Mouse (Mus musculus) CH12.LX (cell line): ENCODE results near the gene Crtc2. TPM values are rescaled to one million over a fixed set of nuclear protein-coding genes. Genes with fewer than 3 reads are reported as not detected.

ENCODE experiments used
- DNase-seq: peaks from one replicate; pipeline ENCODE4 v3.0.0-alpha.2; 2013; ENCODE audit errors: extremely low read depth
- H3K27ac ChIP-seq: 2 replicates; pipeline ENCODE4 v1.5.1; 2012; ENCODE audit warnings: low read depth, mild to moderate bottlenecking, control low read depth, moderate library complexity; ENCODE audit not compliant: insufficient read depth
- H3K27me3 ChIP-seq: replicated peaks from 2 replicates; pipeline ENCODE3; 2012; ENCODE audit warnings: inconsistent platforms
- H3K36me3 ChIP-seq, 2 experiments: replicated peaks in 1 of 2; 2 replicates each; pipeline versions ENCODE3 to v1.6.1; 2012; ENCODE audit warnings: inconsistent platforms in 1 of 2, low read length in 1 of 2, mild to moderate bottlenecking in 1 of 2, mixed read lengths in 1 of 2, moderate library complexity in 1 of 2; ENCODE audit not compliant: control insufficient read depth in 1 of 2, insufficient read depth in 1 of 2
- H3K4me1 ChIP-seq, 2 experiments: 2 replicates each; pipeline ENCODE4 v1.6.1; 2012; ENCODE audit warnings: inconsistent platforms in 1 of 2, moderate library complexity in 1 of 2; ENCODE audit not compliant: insufficient read depth in 2 of 2, control insufficient read depth in 1 of 2
- H3K4me2 ChIP-seq: 2 replicates; pipeline ENCODE4 v1.6.1; 2012; ENCODE audit warnings: low read depth, mild to moderate bottlenecking, control low read depth; ENCODE audit not compliant: poor library complexity, insufficient read depth, severe bottlenecking
- H3K4me3 ChIP-seq, 3 experiments: fragments of 150-350 bp in 1 of 3; sonication (generic) in 1 of 3; replicated peaks in 1 of 3; 2 replicates each; pipeline versions ENCODE3 to v1.5.1; 2011 to 2012; ENCODE audit warnings: low read depth in 2 of 3, low read length in 2 of 3, mild to moderate bottlenecking in 2 of 3, moderate library complexity in 2 of 3, control low read depth in 1 of 3, improper control_type of control experiment in 1 of 3, inconsistent platforms in 1 of 3, mixed read lengths in 1 of 3; ENCODE audit not compliant: poor library complexity in 1 of 3
- H3K79me2 ChIP-seq: replicated peaks from 2 replicates; pipeline ENCODE4 v1.6.1; 2012; ENCODE audit warnings: mild to moderate bottlenecking, moderate library complexity; ENCODE audit not compliant: control insufficient read depth, poor library complexity, insufficient read depth, severe bottlenecking; ENCODE audit errors: extremely low read depth
- H3K9ac ChIP-seq: 2 replicates; pipeline ENCODE4 v1.6.1; 2012; ENCODE audit warnings: low read depth, mild to moderate bottlenecking, control low read depth, moderate library complexity; ENCODE audit not compliant: insufficient read depth
- H3K9me3 ChIP-seq: replicated peaks from 2 replicates; pipeline ENCODE3; 2012; ENCODE audit warnings: low read length, inconsistent platforms, mixed read lengths
- BHLHE40 ChIP-seq: IDR thresholded peaks from 2 replicates; pipeline ENCODE4 v1.6.1; 2011; ENCODE audit warnings: mild to moderate bottlenecking, low read depth, low read length, improper control_type of control experiment
- CHD2 ChIP-seq: IDR thresholded peaks from 2 replicates; pipeline ENCODE4 v1.6.1; 2011; ENCODE audit warnings: low read length, improper control_type of control experiment
- ELF1 ChIP-seq: IDR thresholded peaks from 2 replicates; pipeline ENCODE4 v1.6.1; 2014; ENCODE audit warnings: low read depth, mild to moderate bottlenecking, inconsistent platforms, low read length, improper control_type of control experiment
- ETS1 ChIP-seq: conservative IDR thresholded peaks from 2 replicates; pipeline ENCODE4 v1.6.1; 2012; ENCODE audit warnings: low read depth, mild to moderate bottlenecking, inconsistent platforms, low read length, improper control_type of control experiment, moderate library complexity
- GABPA ChIP-seq: IDR thresholded peaks from 2 replicates; pipeline ENCODE4 v1.6.1; 2012; ENCODE audit warnings: low read depth, low read length, improper control_type of control experiment, inconsistent platforms; ENCODE audit not compliant: insufficient replicate concordance
- HCFC1 ChIP-seq: IDR thresholded peaks from 2 replicates; pipeline ENCODE4 v1.6.1; 2012; ENCODE audit warnings: low read depth, mild to moderate bottlenecking, inconsistent platforms, low read length, improper control_type of control experiment
- IRF4 ChIP-seq: IDR thresholded peaks from 2 replicates; pipeline ENCODE4 v1.6.1; 2014; ENCODE audit warnings: low read depth, mild to moderate bottlenecking, inconsistent platforms, low read length, improper control_type of control experiment
- JUN ChIP-seq: IDR thresholded peaks from 2 replicates; pipeline ENCODE4 v1.6.1; 2011; ENCODE audit warnings: low read depth, mild to moderate bottlenecking, low read length, improper control_type of control experiment, moderate library complexity; ENCODE audit not compliant: insufficient read depth
- JUND ChIP-seq: conservative IDR thresholded peaks from 2 replicates; pipeline ENCODE4 v1.6.1; 2011; ENCODE audit warnings: low read depth, low read length, improper control_type of control experiment
- KAT2A ChIP-seq: IDR thresholded peaks from 2 replicates; pipeline ENCODE4 v1.6.1; 2012; ENCODE audit warnings: low read length, improper control_type of control experiment, inconsistent platforms; ENCODE audit not compliant: insufficient replicate concordance
- MAX ChIP-seq: IDR thresholded peaks from 2 replicates; pipeline ENCODE4 v1.6.1; 2011; ENCODE audit warnings: low read length, improper control_type of control experiment
- MAZ ChIP-seq: IDR thresholded peaks from 2 replicates; pipeline ENCODE4 v1.6.1; 2012; ENCODE audit warnings: low read depth, mild to moderate bottlenecking, inconsistent platforms, low read length, improper control_type of control experiment, moderate library complexity
- MXI1 ChIP-seq: IDR thresholded peaks from 2 replicates; pipeline ENCODE4 v1.6.1; 2011; ENCODE audit warnings: mild to moderate bottlenecking, low read depth, low read length, improper control_type of control experiment
- MYC ChIP-seq: IDR thresholded peaks from 2 replicates; pipeline ENCODE4 v1.6.1; 2011; ENCODE audit warnings: low read depth, mild to moderate bottlenecking, improper control_type of control experiment, low read length
- NELFE ChIP-seq: IDR thresholded peaks from 2 replicates; pipeline ENCODE4 v1.6.1; 2011; ENCODE audit warnings: low read depth, low read length, improper control_type of control experiment
- NRF1 ChIP-seq: IDR thresholded peaks from 2 replicates; pipeline ENCODE4 v1.6.1; 2014; ENCODE audit warnings: low read depth, mild to moderate bottlenecking, inconsistent platforms, low read length, improper control_type of control experiment, moderate library complexity
- POLR2A ChIP-seq: IDR thresholded peaks from 2 replicates; pipeline ENCODE4 v1.6.1; 2011; ENCODE audit warnings: low read depth, mild to moderate bottlenecking, improper control_type of control experiment, low read length
- RCOR1 ChIP-seq: conservative IDR thresholded peaks from 2 replicates; pipeline ENCODE4 v1.6.1; 2012; ENCODE audit warnings: low read depth, mild to moderate bottlenecking, inconsistent platforms, low read length, improper control_type of control experiment
- SIN3A ChIP-seq: IDR thresholded peaks from 2 replicates; pipeline ENCODE4 v1.6.1; 2012; ENCODE audit warnings: low read length, improper control_type of control experiment, inconsistent platforms
- TBP ChIP-seq: conservative IDR thresholded peaks from 2 replicates; pipeline ENCODE4 v1.6.1; 2011; ENCODE audit warnings: low read depth, low read length, improper control_type of control experiment
- UBTF ChIP-seq: IDR thresholded peaks from 2 replicates; pipeline ENCODE4 v1.6.1; 2012; ENCODE audit warnings: low read depth, mild to moderate bottlenecking, inconsistent platforms, low read length, improper control_type of control experiment, moderate library complexity
- USF1 ChIP-seq: IDR thresholded peaks from 2 replicates; pipeline ENCODE4 v1.6.1; 2014; ENCODE audit warnings: low read depth, mild to moderate bottlenecking, inconsistent platforms, low read length, improper control_type of control experiment
- ZNF384 ChIP-seq: IDR thresholded peaks from 2 replicates; pipeline ENCODE4 v1.6.1; 2012; ENCODE audit warnings: low read depth, low read length, improper control_type of control experiment, inconsistent platforms
- dilution Hi-C: fragments of 300-500 bp; cut with MboI; formaldehyde crosslinking; loops from 2 replicates; pipeline ENCODE4 v1.14.3; 2020; ENCODE audit warnings: low sequenced_read_pairs; ENCODE audit not compliant: extremely low pct_unique_long_range_greater_than_20kb, extremely low pct_ligation_motif_present
- in situ Hi-C: fragments of 300-500 bp; cut with MboI; formaldehyde crosslinking; loops from 3 replicates; pipeline ENCODE4 v1.14.3; 2019; ENCODE audit warnings: low sequenced_read_pairs, low pct_ligation_motif_present, low pct_unique_long_range_greater_than_20kb, mixed read lengths
- polyA plus RNA-seq: library from polyadenylated mRNA; unstranded; fragments of >175 nt; gene quantifications from 2 replicates; pipeline ENCODE4 v1.2.1, GENCODE M21; 2012; ENCODE audit warnings: low read depth; ENCODE audit not compliant: insufficient read length
- total RNA-seq, 2 experiments: library from RNA; depleted of rRNA; stranded (reverse); fragments of 300-350 nt in 1 of 2; fragments of >200 nt in 1 of 2; gene quantifications; 2 replicates each; pipeline ENCODE4 v1.2.3; 2012 to 2014

The Crtc2 gene
- total RNA-seq (2012; rRNA removed), result 13.5 and 14.1 TPM in 2 replicates
- 5.4 and 6.1 TPM in 2 replicates for total RNA-seq (2014; rRNA removed)
- polyA plus RNA-seq, result 62.1 and 69.8 TPM in 2 replicates

GRCm38 (mm10) chr3:90253653-90254418 is at the start of gene Crtc2:
Gene Crtc2 (plus strand): TSS chr3:90254163.
- in situ Hi-C loops, result no loop called here
- Histone ChIP-seq H3K27ac (peak within 1 kb of the TSS; percentile 91), H3K9ac (peak within 1 kb of the TSS; percentile 85), H3K36me3 (peaks cover 33 to 41% of the 10 kb centered on the region in 2 experiments), H3K4me2 (peak within 1 kb of the TSS; percentile 46), H3K79me2 (peaks cover 56% of the 10 kb centered on the region), H3K27me3 (no peaks in the 10 kb centered on the region), H3K4me3 (peak within 1 kb of the TSS; percentile 91 to 95 (median 93)), H3K9me3 (no peaks in the 10 kb centered on the region), H3K4me1 (peaks cover 8 to 43% of the 10 kb centered on the region in 2 experiments)
- dilution Hi-C loops, result no loop called here
- TF ChIP-seq MYC (peak; percentile 42; the same call in 1 of the 2 replicates), CHD2 (peak; percentile 75), GABPA (peak; percentile 80; the same call in 1 of the 2 replicates), MAZ (peak; percentile 90), USF1 (peak; percentile 24; the same call in 1 of the 2 replicates), RCOR1 (no peak), ZNF384 (no peak), MAX (peak; percentile 44; the same call in 1 of the 2 replicates), TBP (peak; percentile 68; the same call in 1 of the 2 replicates), NELFE (no peak), JUN (no peak), KAT2A (peak; percentile 99), POLR2A (peak; percentile 51; the same call in 1 of the 2 replicates), SIN3A (peak; percentile 83), ETS1 (peak; percentile 12; the same call in 1 of the 2 replicates), IRF4 (peak; percentile 42; the same call in 1 of the 2 replicates), HCFC1 (peak; percentile 98), ELF1 (peak; percentile 96), MXI1 (no peak; the same call in 1 of the 2 replicates), NRF1 (peak; percentile 56; the same call in 1 of the 2 replicates), JUND (no peak; the same call in 1 of the 2 replicates), UBTF (0 out of 2 replicates have a peak, but pooled peaks have one; percentile 50), BHLHE40 (peak; percentile 93)
- DNase-seq, result peak; percentile 94
